Mouse (Mus musculus) megakaryocyte, embryonic 14.5 days (primary cell): ENCODE measurements around the gene Noxo1.

Experiments used
- FLI1 ChIP-seq: IDR thresholded peaks from 2 replicates; pipeline ENCODE4 v1.6.1; 2012; ENCODE audit warnings: low read length, inconsistent platforms, mixed read lengths
- GATA1 ChIP-seq: IDR thresholded peaks from 3 replicates; pipeline ENCODE4 v1.6.1; 2012; ENCODE audit warnings: mixed read lengths, low read length, inconsistent platforms, borderline replicate concordance

- TF ChIP-seq FLI1 (no peak), GATA1 (no peak)
Measured at GRCm38 (mm10) chr17:24717943-24718342, 21.9 kb downstream of the Noxo1 start, which contains the start of the genes Rnf151 and Rps2.
